Mouse (Mus musculus) lung, postnatal 36 days (tissue): Measurements from ENCODE around the gene Hist1h4d.
"Not testable (repeated sequence)": the region's sequence is repeated elsewhere in the genome, so short reads cannot be mapped to it uniquely, and the experiment has no call there.

Source experiments
- DNase-seq: peaks from one replicate; pipeline ENCODE4 v3.0.0; 2022; ENCODE audit warnings: mixed read lengths

Hist1h4d gene

GRCm38 (mm10) chr13:23551146-23551834, 30.1 kb upstream of the Hist1h4d start, which contains the start of gene Hist1h4f:
Gene Hist1h4f (minus strand): TSS chr13:23551648.
- DNase-seq, result peak; percentile 92

DNA sequence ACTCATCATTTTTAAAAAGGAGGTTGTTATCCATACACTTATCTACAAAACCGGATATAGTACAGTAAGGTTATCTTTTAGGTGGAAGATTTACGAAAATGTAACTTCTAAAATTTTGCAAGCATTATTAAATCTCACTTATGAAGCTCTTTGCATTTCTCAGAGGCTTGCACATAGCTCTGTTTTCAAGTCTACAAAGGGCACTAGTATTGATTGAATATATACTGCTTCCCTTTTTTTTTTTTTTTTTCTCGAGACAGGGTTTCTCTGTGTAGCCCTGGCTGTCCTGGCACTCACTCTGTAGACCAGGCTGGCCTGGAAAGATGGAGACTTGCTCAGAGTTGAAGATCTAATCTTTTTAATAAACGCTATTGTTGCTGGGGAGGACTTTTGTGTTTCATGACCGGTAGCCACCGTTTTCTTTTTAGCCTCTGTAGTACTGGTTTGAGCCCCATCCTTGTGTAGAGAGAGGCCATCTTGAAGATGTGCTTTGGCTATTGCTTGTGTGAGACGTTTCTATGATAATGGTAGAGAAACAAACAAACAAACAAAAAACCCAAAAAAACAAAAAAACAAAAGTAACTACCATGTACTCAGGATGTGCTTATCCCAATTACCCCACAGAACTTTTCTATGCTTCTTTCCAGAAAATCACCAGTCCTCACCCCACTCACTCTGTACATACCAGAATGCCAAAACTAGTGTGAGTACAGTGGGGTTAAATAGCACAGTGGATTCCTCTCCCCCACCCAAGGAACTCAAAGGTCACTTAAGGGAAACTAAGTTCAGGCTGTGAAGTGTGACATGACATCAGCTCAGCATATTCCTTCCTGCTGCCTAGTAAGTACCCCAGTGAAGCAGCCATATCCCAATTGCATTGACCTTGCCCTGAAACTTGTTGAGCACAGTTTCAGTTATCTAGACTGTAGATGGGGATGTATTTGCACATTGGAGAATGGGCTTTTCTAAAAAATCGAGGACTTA, 29.2 kb upstream of the Hist1h4d start:
- no peak for DNase-seq

GRCm38 (mm10) chr13:23552962-23553361, 28.4 kb upstream of the Hist1h4d start, which contains the start of gene Hist1h1d:
Gene Hist1h1d (plus strand): TSS chr13:23553262.
- DNase-seq, result no peak

GRCm38 (mm10) chr13:23554393-23554792, 27.0 kb upstream of the Hist1h4d start:
- DNase-seq, result no peak

- peak; percentile 82 for DNase-seq
Measured at GRCm38 (mm10) chr13:23554925-23555838, 26.2 kb upstream of the Hist1h4d start.

DNA sequence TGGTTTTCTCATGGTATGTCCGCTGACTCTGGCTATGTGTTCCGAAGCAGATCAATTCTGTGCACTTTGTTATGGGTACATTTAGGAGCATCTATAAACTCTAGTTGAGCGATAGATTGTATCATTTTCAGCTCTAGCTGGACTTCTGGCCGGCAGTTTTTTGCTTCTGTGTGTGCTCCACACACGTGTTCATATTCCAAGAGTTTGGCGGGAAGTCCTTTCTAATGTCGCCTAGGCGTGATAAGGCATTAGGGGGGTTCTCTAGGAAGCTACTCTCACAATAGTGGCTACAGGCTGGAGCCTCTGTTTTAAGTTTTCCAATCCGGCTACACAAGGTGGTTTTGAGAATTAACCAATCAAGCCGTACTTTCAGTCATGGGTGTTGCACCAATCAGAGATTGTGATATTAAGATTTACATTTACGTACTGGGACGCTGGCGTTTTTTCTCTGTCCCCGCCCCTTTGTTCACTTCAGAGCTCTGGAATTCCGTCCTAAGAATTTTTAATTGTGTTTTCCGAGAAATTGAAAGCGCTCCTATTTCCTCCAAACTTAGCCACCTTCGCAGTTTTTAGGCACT, 25.5 kb upstream of the Hist1h4d start:
- DNase-seq, result peak; percentile 93

DNA sequence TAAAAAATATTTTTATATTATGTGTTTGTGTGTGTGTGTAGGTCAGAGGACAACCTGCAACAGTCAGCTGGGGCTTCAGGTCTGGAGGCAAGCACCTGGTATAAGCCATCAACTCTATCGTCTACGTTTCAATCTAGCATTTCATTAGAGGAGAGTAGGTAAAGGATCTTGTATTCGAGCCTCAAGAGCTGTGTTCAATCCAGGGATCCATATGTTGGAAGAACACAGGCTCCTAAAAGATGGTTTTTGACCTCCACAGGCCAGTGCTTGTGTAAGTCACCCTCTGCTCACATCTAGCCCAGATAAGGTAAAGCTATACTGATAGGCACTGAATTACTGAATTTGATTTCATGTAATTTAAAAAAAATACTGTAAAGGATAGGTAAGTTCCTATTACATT, 24.5 kb upstream of the Hist1h4d start:
- no peak for DNase-seq

- not testable (repeated sequence) for DNase-seq
Measured at GRCm38 (mm10) chr13:23560699-23561098, 20.7 kb upstream of the Hist1h4d start.

DNA sequence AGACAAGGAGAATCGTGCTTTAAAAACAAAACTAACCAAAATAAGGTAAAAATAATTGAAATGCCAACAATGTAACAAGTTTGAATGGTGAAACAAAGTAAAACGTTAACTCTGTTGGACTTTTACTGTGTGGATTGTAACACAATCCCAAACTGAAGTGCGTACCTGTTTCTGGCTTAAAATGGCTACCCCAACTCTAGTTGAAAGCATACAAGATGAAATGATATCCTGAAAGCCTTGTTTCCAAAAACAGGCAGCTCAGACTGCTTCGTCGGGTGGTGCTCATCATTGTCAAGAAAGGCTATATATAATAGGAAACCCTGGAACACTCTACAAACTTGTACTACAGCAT, 19.9 kb upstream of the Hist1h4d start:
- not testable (repeated sequence) for DNase-seq

- DNase-seq, result peak; percentile 97
Measured at GRCm38 (mm10) chr13:23561883-23562659, 19.3 kb upstream of the Hist1h4d start, which contains the start of gene Hist1h3e. Gene Hist1h3e (minus strand): TSS chr13:23562369.

- peak; percentile 59 for DNase-seq
Measured at GRCm38 (mm10) chr13:23562699-23563462, 18.5 kb upstream of the Hist1h4d start.

- DNase-seq, result no peak
Measured at GRCm38 (mm10) chr13:23564482-23564881, 16.9 kb upstream of the Hist1h4d start.

- DNase-seq, result not testable (repeated sequence)
Measured at GRCm38 (mm10) chr13:23570261-23571021, 11.0 kb upstream of the Hist1h4d start.

- peak; percentile 85 for DNase-seq
Measured at GRCm38 (mm10) chr13:23571022-23571503, 10.3 kb upstream of the Hist1h4d start, which contains the start of the genes Hist1h2ae and Hist1h2bg. Gene Hist1h2ae (minus strand): TSS chr13:23571220. Gene Hist1h2bg (plus strand): TSS chr13:23571396.

- DNase-seq, result not testable (repeated sequence)
Measured at GRCm38 (mm10) chr13:23571504-23572217, 9.7 kb upstream of the Hist1h4d start.

GRCm38 (mm10) chr13:23572218-23573033, 9.0 kb upstream of the Hist1h4d start:
- no peak for DNase-seq

GRCm38 (mm10) chr13:23573034-23573897, 8.1 kb upstream of the Hist1h4d start:
- DNase-seq, result not testable (repeated sequence)
